In the genomic region with DNA sequence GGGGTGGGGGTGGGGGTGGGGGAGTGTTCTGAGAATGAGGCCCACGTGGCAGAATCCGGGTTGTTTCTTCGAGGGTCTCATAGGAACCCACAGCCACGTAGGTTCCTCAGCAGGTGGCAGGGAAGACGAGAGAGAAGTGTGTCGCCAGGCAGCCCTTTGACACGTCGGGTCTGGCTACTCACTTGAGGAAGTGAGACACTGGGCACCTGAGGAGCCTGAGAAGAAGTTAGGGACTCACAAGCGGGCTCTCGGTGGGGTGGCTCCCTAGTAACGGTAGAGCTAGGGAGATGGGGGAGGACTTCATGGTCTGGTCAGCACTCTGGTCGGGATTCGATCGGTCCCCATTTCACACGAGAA, we compare ENCODE assay signal across 7 mouse cellular contexts. TPM values are rescaled to one million over a fixed set of nuclear protein-coding genes. Genes with fewer than 3 reads are reported as not detected.
A peak's percentile ranks its signal among the peaks of the same experiment; 100 is the strongest.
DNase-seq lines count a peak whose midpoint lies in the region; ATAC-seq and TF ChIP-seq lines count a peak whose summit lies in the region.

A gene (plus strand): TSS at position 79 of the 357 bp plus-strand sequence.

- TF ChIP-seq CTCF in testis, adult 2 months (IDR thresholded peaks at IDR 0.05; ENCODE audit: control insufficient read depth, insufficient read depth, insufficient replicate concordance, low read depth, low read length), result no peak

- H3K4me3 ChIP-seq in testis, adult 2 months (ENCODE audit: control insufficient read depth, low read depth, low read length), result peak within 1 kb of the TSS; percentile 87
- H3K4me3 ChIP-seq in embryonic facial prominence, embryonic 12.5 days, result peak within 1 kb of the TSS; percentile 97
- H3K4me3 ChIP-seq in midbrain, embryonic 10.5 days, result peak within 1 kb of the TSS; percentile 99

- TF ChIP-seq POLR2A in testis, adult 2 months (IDR thresholded peaks at IDR 0.05; ENCODE audit: control insufficient read depth, low read depth, low read length), result peak; percentile 77; the same call in 1 of the 2 replicates

- peaks cover 12% of the 10 kb centered on the region for H3K4me1 ChIP-seq in testis, adult 2 months (ENCODE audit: control insufficient read depth, insufficient read depth, low read length)
- H3K4me1 ChIP-seq in embryonic facial prominence, embryonic 12.5 days, result peaks cover 22% of the 10 kb centered on the region
- peaks cover 36% of the 10 kb centered on the region for H3K4me1 ChIP-seq in midbrain, embryonic 10.5 days

- ATAC-seq in embryonic facial prominence, embryonic 12.5 days (ENCODE audit: insufficient number of reproducible peaks, insufficient read depth, low FRiP score, low TSS enrichment), result peak; percentile 38; the same call in 1 of the 2 replicates
- ATAC-seq in granulocyte monocyte progenitor cell, adult 5-6 weeks (replicated peaks; ENCODE audit: poor library complexity, severe bottlenecking), result peak; percentile 55

- H3K36me3 ChIP-seq in testis, adult 2 months (ENCODE audit: control insufficient read depth, insufficient read depth, low read length), result peaks cover 4% of the 10 kb centered on the region
- H3K36me3 ChIP-seq in embryonic facial prominence, embryonic 12.5 days, result peaks cover 26% of the 10 kb centered on the region
- peaks cover 28% of the 10 kb centered on the region for H3K36me3 ChIP-seq in midbrain, embryonic 10.5 days

- peak within 1 kb of the TSS; percentile 85 for H3K4me2 ChIP-seq in embryonic facial prominence, embryonic 12.5 days (replicated peaks)

- H3K27ac ChIP-seq in testis, adult 2 months (ENCODE audit: control insufficient read depth, insufficient read depth, low read depth, low read length), result peak within 1 kb of the TSS; percentile 55
- H3K27ac ChIP-seq in embryonic facial prominence, embryonic 12.5 days, result peak within 1 kb of the TSS; percentile 95
- peak within 1 kb of the TSS; percentile 97 for H3K27ac ChIP-seq in midbrain, embryonic 10.5 days (replicated peaks)

- WGBS in embryonic facial prominence, embryonic 12.5 days, result under 1% methylated on average over 15 of the region's 15 CpGs
- WGBS in midbrain, embryonic 10.5 days, result under 1% methylated on average over 15 of the region's 15 CpGs

- no peak for DNase-seq in testis, postnatal 10 days (ENCODE audit: low spot score)
- DNase-seq in layer of hippocampus, adult 8-10 months (ENCODE audit: low spot score in 2 of 2), result no peak
- DNase-seq in midbrain, embryonic 10.5 days (ENCODE audit: low spot score), result no peak
- DNase-seq in MN1 (ENCODE audit: low spot score), result no peak

- peak within 1 kb of the TSS; percentile 96 for H3K9ac ChIP-seq in embryonic facial prominence, embryonic 12.5 days

- no peaks in the 10 kb centered on the region for H3K27me3 ChIP-seq in testis, adult 2 months (ENCODE audit: control insufficient read depth, insufficient read depth, low read length)
- H3K27me3 ChIP-seq in embryonic facial prominence, embryonic 12.5 days, result no peaks in the 10 kb centered on the region
- H3K27me3 ChIP-seq in midbrain, embryonic 10.5 days (ENCODE audit: low read depth, poor library complexity, severe bottlenecking), result no peaks in the 10 kb centered on the region

- H3K9me3 ChIP-seq in embryonic facial prominence, embryonic 12.5 days, result no peaks in the 10 kb centered on the region
- H3K9me3 ChIP-seq in midbrain, embryonic 10.5 days (replicated peaks), result no peaks in the 10 kb centered on the region

RNA-seq across cellular contexts. Expression of the gene that starts here (rescaled TPM):
- 142 and 149 TPM in 2 replicates for polyA plus RNA-seq in testis, adult 2 months (2012; rRNA removed)
- 167 and 170 TPM in 2 replicates for polyA plus RNA-seq in embryonic facial prominence, embryonic 12.5 days (2016; fragmentation: Nextera tagmentation; extraction: Ambion mirVana)
- 142 and 143 TPM in 2 replicates for total RNA-seq in granulocyte monocyte progenitor cell, adult 5-6 weeks (2014; fragmentation: Nextera tagmentation)
- total RNA-seq in granulocyte monocyte progenitor cell, adult 5-6 weeks (2017), result 144 and 167 TPM in 2 replicates
- total RNA-seq in layer of hippocampus, adult 8-10 months (2022), result 10 to 100 TPM; 37.2 to 44.2 (median 40.2) TPM
- polyA plus RNA-seq in midbrain, embryonic 10.5 days (2016; fragmentation: Nextera tagmentation; extraction: Ambion mirVana), result 146 and 162 TPM in 2 replicates
